Mouse (Mus musculus): Measurements from ENCODE around the gene Smap2. TPM values are rescaled to one million over a fixed set of nuclear protein-coding genes. Genes with fewer than 3 reads are reported as not detected.

Gene Smap2
- polyA plus RNA-seq, 1 experiment from 2014 or later: 59.4 TPM

Small RNA genes within 50 kb of the gene (microRNA-seq; reads per million reads assigned to microRNA genes)
- gene Mir7015: not detected

Other genes with a start within 250 kb of the Smap2 start
- 99.3 and 106 TPM in 2 replicates for gene Nfyc, start 185.7 kb downstream of the Smap2 start, polyA plus RNA-seq (2014; fragmentation: Nextera tagmentation; extraction: Ambion mirVana)
- gene Rims3, start 162.4 kb downstream of the Smap2 start, polyA plus RNA-seq (2014; fragmentation: Nextera tagmentation; extraction: Ambion mirVana): 18.8 and 24.0 TPM in 2 replicates
- 26.0 and 27.2 TPM in 2 replicates for gene Exo5, start 92.2 kb downstream of the Smap2 start, polyA plus RNA-seq (2014; fragmentation: Nextera tagmentation; extraction: Ambion mirVana)
- gene Zfp69, start 65.5 kb downstream of the Smap2 start, polyA plus RNA-seq (2014; fragmentation: Nextera tagmentation; extraction: Ambion mirVana): 5.5 and 6.7 TPM in 2 replicates
- gene Col9a2, start 22.1 kb upstream of the Smap2 start, polyA plus RNA-seq (2014; fragmentation: Nextera tagmentation; extraction: Ambion mirVana): 8.1 and 10.5 TPM in 2 replicates
- gene Zmpste24, start 81.0 kb upstream of the Smap2 start, polyA plus RNA-seq (2014; fragmentation: Nextera tagmentation; extraction: Ambion mirVana): 23.4 and 25.4 TPM in 2 replicates
- gene Tmco2, start 92.0 kb upstream of the Smap2 start, polyA plus RNA-seq (2014; fragmentation: Nextera tagmentation; extraction: Ambion mirVana): not detected in 2 replicates
- 28.2 and 30.5 TPM in 2 replicates for gene Rlf, start 197.8 kb upstream of the Smap2 start, polyA plus RNA-seq (2014; fragmentation: Nextera tagmentation; extraction: Ambion mirVana)